Mouse (Mus musculus): ENCODE measurements around the gene Tnfrsf21.

DNA sequence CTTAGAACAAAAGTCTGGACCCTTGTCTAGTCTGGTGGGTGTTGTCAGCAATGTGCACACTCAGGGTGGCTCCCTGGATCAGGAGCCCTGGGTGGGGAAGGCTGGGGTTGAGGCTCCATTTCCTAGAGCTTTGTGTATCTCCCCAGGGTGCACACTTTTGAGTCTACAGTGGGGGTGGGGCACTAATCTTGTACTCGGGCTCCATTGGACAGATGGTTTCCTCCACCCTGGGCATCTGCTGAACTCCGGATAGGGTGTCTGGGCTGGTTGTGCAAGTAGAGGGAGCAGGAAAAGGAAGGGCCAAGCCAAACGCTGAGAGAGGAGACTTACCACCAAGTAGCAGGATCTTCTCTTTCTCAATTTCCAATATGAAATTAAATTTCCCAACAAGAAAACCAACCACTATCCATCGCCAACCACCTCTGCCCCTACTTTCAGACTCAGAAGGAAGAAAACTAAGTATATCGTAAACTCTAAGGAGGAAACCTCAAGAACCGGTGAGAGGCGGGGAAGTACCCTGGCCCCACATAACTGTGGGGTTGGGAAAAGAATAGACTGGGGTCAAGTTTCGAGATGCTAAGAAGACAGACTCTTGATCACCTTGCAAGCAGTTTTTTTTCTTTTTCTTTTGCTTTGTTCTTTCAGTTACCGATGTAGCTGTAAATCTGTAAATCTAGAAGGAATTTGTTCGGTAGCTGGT, 19.9 kb downstream of the Tnfrsf21 start:
- TF ChIP-seq CTCF (IDR thresholded peaks at IDR 0.05; ENCODE audit: low read depth, low read length) (no peak), POLR2A (IDR thresholded peaks at IDR 0.05; ENCODE audit: borderline replicate concordance, low read depth, low read length) (no peak)

Measured in bone marrow macrophage, adult 2 months (primary cell).